Mouse (Mus musculus) lung, embryonic 15.5 days (tissue): ENCODE measurements around the gene Tunar. TPM values are rescaled to one million over a fixed set of nuclear protein-coding genes. Genes with fewer than 3 reads are reported as not detected.

ENCODE experiments used
- ATAC-seq: fragments of 200-750 bp; cut with Nextera tagmentation; 2 replicates; pipeline ENCODE4 v1.8.0; 2017; ENCODE audit warnings: moderate number of reproducible peaks, borderline replicate concordance; ENCODE audit not compliant: low FRiP score, low TSS enrichment; ENCODE audit errors: extremely low read depth
- H3K27ac ChIP-seq: fragments of 300-500 bp; sonication (generic); 2 replicates; pipeline ENCODE4 v1.5.1; 2015; ENCODE audit warnings: moderate library complexity, mild to moderate bottlenecking, inconsistent platforms
- H3K27me3 ChIP-seq: fragments of 300-500 bp; sonication (generic); 2 replicates; pipeline ENCODE4 v1.6.1; 2015; ENCODE audit warnings: inconsistent platforms
- H3K36me3 ChIP-seq: fragments of 300-500 bp; sonication (generic); 2 replicates; pipeline ENCODE4 v1.6.1; 2015; ENCODE audit warnings: inconsistent platforms
- H3K4me1 ChIP-seq: fragments of 300-500 bp; sonication (generic); 2 replicates; pipeline ENCODE4 v1.6.1; 2015; ENCODE audit warnings: inconsistent platforms
- H3K4me2 ChIP-seq: fragments of 300-500 bp; sonication (generic); 2 replicates; pipeline ENCODE4 v1.6.1; 2015; ENCODE audit warnings: inconsistent platforms, mild to moderate bottlenecking, moderate library complexity
- H3K4me3 ChIP-seq: fragments of 300-500 bp; sonication (generic); 2 replicates; pipeline ENCODE4 v1.5.1; 2015; ENCODE audit warnings: mild to moderate bottlenecking, inconsistent platforms
- H3K9ac ChIP-seq: fragments of 300-500 bp; sonication (generic); 2 replicates; pipeline ENCODE4 v1.6.1; 2015; ENCODE audit warnings: inconsistent platforms
- H3K9me3 ChIP-seq: fragments of 300-500 bp; sonication (generic); 2 replicates; pipeline ENCODE4 v1.6.1; 2016; ENCODE audit warnings: inconsistent platforms
- WGBS: fragments of 180-500 bp; shearing (Covaris S2); methylation state at CpG from one replicate; pipeline ENCODE4 v1.1.7; 2015; 5-methylcytosine and 5-hydroxymethylcytosine counted together
- polyA plus RNA-seq: library from polyadenylated mRNA; unstranded; fragments of >200 nt; fragmentation: Nextera tagmentation; extraction: Ambion mirVana; gene quantifications from 2 replicates; pipeline ENCODE4 v1.2.1, GENCODE M21; 2015

Tunar gene
- polyA plus RNA-seq, 1 experiment from 2014 or later = 0.19 TPM

DNA sequence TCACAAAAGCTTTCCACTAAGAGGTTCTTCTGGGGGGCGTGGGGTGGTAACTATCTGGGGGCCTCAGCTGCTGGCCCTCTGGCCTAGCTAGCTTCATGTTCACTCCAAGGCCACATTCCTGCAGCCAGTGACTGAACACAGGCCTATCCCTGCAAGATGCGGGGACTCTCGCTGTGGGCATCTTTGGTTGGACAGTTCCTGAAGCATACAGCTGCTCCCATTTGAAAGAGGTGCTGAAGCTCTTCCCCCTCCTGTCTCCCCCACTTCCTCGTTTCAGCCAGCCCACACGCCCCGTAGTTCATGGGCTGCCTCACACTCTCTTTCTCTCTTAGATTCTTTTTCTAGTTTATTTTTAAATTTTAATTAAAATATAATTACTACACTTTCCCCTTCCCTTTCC is 72.3 kb downstream of the Tunar start:
- 52% methylated on average over 6 of the region's 6 CpGs for WGBS
- Histone ChIP-seq H3K27ac (no peak overlapping the region), H3K9me3 (no peaks in the 10 kb centered on the region), H3K4me2 (no peak overlapping the region), H3K36me3 (no peaks in the 10 kb centered on the region), H3K4me3 (no peak overlapping the region), H3K4me1 (no peaks in the 10 kb centered on the region), H3K27me3 (no peaks in the 10 kb centered on the region), H3K9ac (no peak overlapping the region)
- ATAC-seq = no peak

DNA sequence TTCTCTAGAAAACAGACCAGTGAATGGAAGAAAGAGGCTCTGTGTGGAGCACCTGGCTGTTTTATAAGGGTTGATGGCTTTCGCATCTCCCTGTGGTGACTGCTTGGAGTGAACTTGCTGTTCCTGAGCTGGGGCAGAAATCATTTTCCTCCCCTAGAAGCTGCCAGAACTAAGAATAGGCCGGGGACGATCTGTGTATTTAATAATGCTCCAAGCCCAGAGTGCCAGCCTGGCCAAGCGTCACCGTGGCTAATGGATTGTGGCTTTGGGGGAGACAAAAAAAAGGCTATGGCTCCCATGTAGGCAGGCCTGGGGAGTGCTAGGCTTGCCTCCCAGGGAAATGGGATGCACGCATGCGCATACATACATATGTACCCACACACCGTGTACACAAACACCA is 80.2 kb downstream of the Tunar start:
- no peak for ATAC-seq
- 80% methylated on average over 8 of the region's 8 CpGs for WGBS

DNA sequence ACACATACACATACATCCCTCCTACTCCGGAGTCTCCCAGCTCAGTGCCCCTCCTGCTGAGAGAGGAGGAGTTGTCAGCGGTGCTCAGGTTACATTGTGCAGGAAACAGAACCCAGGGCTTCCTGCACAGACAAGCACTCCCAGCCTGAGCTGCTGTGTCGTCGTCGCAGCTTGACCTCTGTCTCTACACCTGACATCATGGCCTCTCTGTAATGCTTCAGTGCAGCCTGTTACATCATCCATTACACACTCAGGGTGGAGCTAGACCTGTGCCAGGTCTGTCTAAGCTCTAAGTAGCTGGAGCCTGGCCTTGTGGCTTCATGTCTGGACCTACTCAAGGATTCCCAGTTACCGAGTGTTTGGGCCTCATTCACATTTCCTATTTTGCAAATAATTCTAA is 86.8 kb downstream of the Tunar start:
- H3K9ac ChIP-seq = no peak overlapping the region
- H3K27ac ChIP-seq = no peak overlapping the region
- H3K27me3 ChIP-seq = no peaks in the 10 kb centered on the region
- no peaks in the 10 kb centered on the region for H3K36me3 ChIP-seq
- no peak for ATAC-seq
- no peaks in the 10 kb centered on the region for H3K4me1 ChIP-seq
- no peaks in the 10 kb centered on the region for H3K9me3 ChIP-seq
- H3K4me3 ChIP-seq = no peak overlapping the region
- 21% methylated on average over 6 of the region's 6 CpGs for WGBS
- no peak overlapping the region for H3K4me2 ChIP-seq

More for the DNA sequence above, 80.2 kb downstream of the Tunar start:
- H3K27ac ChIP-seq = no peak overlapping the region
- no peaks in the 10 kb centered on the region for H3K36me3 ChIP-seq
- no peak overlapping the region for H3K4me2 ChIP-seq
- no peak overlapping the region for H3K4me3 ChIP-seq
- H3K9me3 ChIP-seq = no peaks in the 10 kb centered on the region
- no peaks in the 10 kb centered on the region for H3K4me1 ChIP-seq
- no peaks in the 10 kb centered on the region for H3K27me3 ChIP-seq
- H3K9ac ChIP-seq = no peak overlapping the region

DNA sequence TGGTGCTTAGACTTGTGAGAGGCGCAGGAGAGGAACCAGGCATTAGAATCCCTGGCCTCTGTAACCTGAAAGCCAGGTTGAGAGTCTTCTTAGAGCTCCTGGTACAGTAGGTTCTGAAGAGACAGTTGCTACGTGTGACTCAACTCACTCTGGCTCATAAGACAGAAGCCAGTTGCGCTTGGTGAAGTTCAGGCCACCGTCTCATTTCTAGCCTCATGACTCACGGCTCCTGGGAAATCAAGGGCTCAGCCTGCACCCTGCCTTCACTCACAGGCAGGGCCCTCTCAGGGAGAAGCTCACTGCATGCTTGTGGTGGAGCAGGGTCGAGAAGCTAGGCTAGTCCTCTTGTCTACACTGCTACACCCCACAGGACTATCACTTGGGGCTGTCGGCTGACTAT is 92.9 kb downstream of the Tunar start:
- peaks cover 4% of the 10 kb centered on the region; the same call in 1 of the 2 replicates for H3K27me3 ChIP-seq
- no peaks in the 10 kb centered on the region for H3K36me3 ChIP-seq
- 59% methylated on average over 7 of the region's 7 CpGs for WGBS
- ATAC-seq = no peak
- H3K4me1 ChIP-seq = no peaks in the 10 kb centered on the region; the same call in 1 of the 2 replicates
- H3K9me3 ChIP-seq = no peaks in the 10 kb centered on the region
- no peak overlapping the region for H3K4me3 ChIP-seq
- H3K9ac ChIP-seq = no peak overlapping the region
- H3K4me2 ChIP-seq = no peak overlapping the region
- H3K27ac ChIP-seq = no peak overlapping the region

DNA sequence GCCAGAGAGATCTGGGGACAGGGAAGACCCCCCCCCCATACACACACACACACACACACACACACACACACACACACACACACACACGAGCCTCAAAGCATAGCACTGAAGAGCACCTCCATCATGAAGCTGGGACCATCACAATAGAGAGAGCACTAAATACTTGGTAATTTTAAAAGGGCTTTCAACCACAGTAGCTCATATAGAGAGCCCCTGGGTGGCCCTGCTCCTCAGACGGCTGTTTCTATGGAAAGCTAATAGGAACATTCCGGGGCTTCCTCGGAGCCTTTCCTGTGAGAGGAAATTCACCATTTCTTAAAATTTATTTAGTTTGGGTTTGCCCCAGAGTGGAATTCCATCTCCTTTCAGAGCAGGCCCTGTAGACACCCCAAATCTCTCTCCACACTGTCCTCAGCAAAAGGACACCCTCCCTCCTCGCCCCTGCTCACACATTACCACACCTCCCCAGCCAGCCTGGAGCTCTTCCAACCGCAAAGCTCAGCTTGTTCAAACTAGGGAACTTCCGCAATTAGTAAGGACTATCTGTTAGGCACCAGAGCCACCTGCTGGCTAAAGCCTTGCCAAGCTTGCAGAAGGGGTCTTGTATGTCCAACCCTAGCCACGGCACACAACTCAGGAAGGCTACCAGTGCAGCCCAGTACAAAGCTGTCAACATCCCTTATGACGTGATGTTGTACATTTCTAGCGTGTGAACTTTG is 93.5 kb downstream of the Tunar start:
- no peak overlapping the region for H3K9ac ChIP-seq
- peak; percentile 72; the same call in 1 of the 2 replicates for ATAC-seq
- 23% methylated on average over 10 of the region's 10 CpGs for WGBS

DNA sequence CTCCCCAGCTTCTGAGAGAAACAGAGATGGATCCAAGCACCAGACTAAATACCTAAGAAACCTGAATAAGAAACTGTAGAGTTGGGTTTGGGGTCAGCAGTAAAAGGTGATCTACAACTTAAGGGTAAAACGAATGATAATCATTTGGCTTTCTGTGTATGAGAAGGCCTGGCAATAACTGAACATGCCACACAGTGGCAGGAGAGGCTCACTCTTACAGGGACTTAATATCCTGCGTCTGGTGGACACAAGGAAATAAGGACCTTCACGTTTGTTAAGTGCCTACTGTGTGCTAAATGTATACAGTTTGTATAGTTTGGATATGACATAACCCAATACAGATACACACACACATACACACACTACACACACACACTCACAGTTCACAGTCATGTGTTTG is 98.2 kb downstream of the Tunar start:
- no peaks in the 10 kb centered on the region for H3K36me3 ChIP-seq
- no peaks in the 10 kb centered on the region for H3K9me3 ChIP-seq
- no peak overlapping the region for H3K4me3 ChIP-seq
- WGBS = 33% methylated on average over 3 of the region's 3 CpGs
- H3K9ac ChIP-seq = no peak overlapping the region
- H3K4me2 ChIP-seq = no peak overlapping the region
- H3K27ac ChIP-seq = no peak overlapping the region
- no peaks in the 10 kb centered on the region; the same call in 1 of the 2 replicates for H3K4me1 ChIP-seq
- H3K27me3 ChIP-seq = no peaks in the 10 kb centered on the region; the same call in 1 of the 2 replicates
- no peak for ATAC-seq

More for the DNA sequence above, 93.5 kb downstream of the Tunar start:
- no peaks in the 10 kb centered on the region; the same call in 1 of the 2 replicates for H3K4me1 ChIP-seq
- H3K36me3 ChIP-seq = no peaks in the 10 kb centered on the region
- H3K9me3 ChIP-seq = no peaks in the 10 kb centered on the region
- peak overlapping the region; percentile 25; the same call in 1 of the 2 replicates for H3K4me2 ChIP-seq
- no peak overlapping the region for H3K4me3 ChIP-seq
- no peak overlapping the region for H3K27ac ChIP-seq
- H3K27me3 ChIP-seq = peaks cover 4% of the 10 kb centered on the region; the same call in 1 of the 2 replicates

DNA sequence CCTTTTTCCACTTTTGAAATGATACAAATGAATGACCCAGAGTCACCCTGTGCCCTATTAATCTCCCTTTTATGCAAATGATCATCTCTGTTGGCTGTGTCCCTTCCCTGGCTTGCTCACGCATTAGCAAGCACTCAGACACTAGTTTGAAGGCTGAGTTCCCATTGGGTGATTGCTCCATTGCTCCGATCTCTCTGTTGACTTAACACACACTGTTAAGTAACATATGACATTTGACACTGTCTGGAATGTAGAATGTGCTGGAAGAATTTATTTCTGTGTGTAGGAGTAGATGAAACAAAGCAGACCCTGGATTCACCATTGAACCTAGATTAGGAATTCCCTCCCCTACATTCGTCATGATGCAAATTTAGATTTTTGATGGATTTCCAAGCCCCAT is 99.1 kb downstream of the Tunar start:
- Histone ChIP-seq H3K27ac (no peak overlapping the region), H3K4me2 (no peak overlapping the region), H3K9ac (no peak overlapping the region), H3K36me3 (no peaks in the 10 kb centered on the region), H3K27me3 (no peaks in the 10 kb centered on the region; the same call in 1 of the 2 replicates), H3K4me3 (no peak overlapping the region), H3K4me1 (no peaks in the 10 kb centered on the region), H3K9me3 (no peaks in the 10 kb centered on the region)
- 43% methylated on average over 3 of the region's 3 CpGs for WGBS
- no peak for ATAC-seq

Other genes starting within 250 kb of the Tunar start
- gene Tcl1b2, start 187.9 kb upstream of the Tunar start, polyA plus RNA-seq = not detected in 2 replicates
- not detected in 2 replicates for gene Tcl1b1, start 174.2 kb upstream of the Tunar start, polyA plus RNA-seq
- gene Tcl1b5, start 157.5 kb upstream of the Tunar start, polyA plus RNA-seq = not detected in 2 replicates
- gene Tcl1b3, start 142.8 kb upstream of the Tunar start, polyA plus RNA-seq = not detected in 2 replicates
- not detected in 2 replicates for gene Tcl1b4, start 131.9 kb upstream of the Tunar start, polyA plus RNA-seq
- not detected in 2 replicates for gene Tcl1, start 111.1 kb upstream of the Tunar start, polyA plus RNA-seq
- gene D430019H16Rik, start 120.0 kb downstream of the Tunar start, polyA plus RNA-seq = 1.1 and 1.3 TPM in 2 replicates
- 0.93 and 1.3 TPM in 2 replicates for gene Bdkrb2, start 229.4 kb downstream of the Tunar start, polyA plus RNA-seq